Mouse (Mus musculus) forebrain, embryonic 14.5 days (tissue): ENCODE measurements around the gene Fam178b. TPM values are rescaled to one million over a fixed set of nuclear protein-coding genes. Genes with fewer than 3 reads are reported as not detected.

Experiments
- ATAC-seq: fragments of 200-750 bp; cut with Nextera tagmentation; 2 replicates; pipeline ENCODE4 v1.8.0; 2017; ENCODE audit warnings: mild to moderate bottlenecking, moderate library complexity
- DNase-seq: peaks from one replicate; pipeline ENCODE4 v3.0.0-alpha.2; 2015; ENCODE audit warnings: low spot score
- H3K27ac ChIP-seq: fragments of 300-500 bp; sonication (generic); 2 replicates; pipeline ENCODE4 v1.5.1; 2014; ENCODE audit warnings: low read depth, mild to moderate bottlenecking, control low read depth, low read length, moderate library complexity
- H3K27me3 ChIP-seq: fragments of 300-500 bp; sonication (generic); replicated peaks from 2 replicates; pipeline ENCODE4 v1.6.1; 2014; ENCODE audit warnings: low read length, control low read depth, mixed read lengths; ENCODE audit not compliant: control insufficient read depth, insufficient read depth
- H3K36me3 ChIP-seq: fragments of 300-500 bp; sonication (generic); 2 replicates; pipeline ENCODE4 v1.6.1; 2014; ENCODE audit warnings: low read length, control low read depth; ENCODE audit not compliant: control insufficient read depth, insufficient read depth
- H3K4me1 ChIP-seq: fragments of 300-500 bp; sonication (generic); 2 replicates; pipeline ENCODE4 v1.6.1; 2014; ENCODE audit warnings: antibody characterized with exemption, low read length, control low read depth; ENCODE audit not compliant: control insufficient read depth, insufficient read depth
- H3K4me2 ChIP-seq: fragments of 300-500 bp; sonication (generic); 2 replicates; pipeline ENCODE4 v1.6.1; 2014; ENCODE audit warnings: mild to moderate bottlenecking, control low read depth, low read length
- H3K4me3 ChIP-seq: fragments of 300-500 bp; sonication (generic); 2 replicates; pipeline ENCODE4 v1.5.1; 2014; ENCODE audit warnings: low read depth, low read length, control low read depth
- H3K9ac ChIP-seq: fragments of 300-500 bp; sonication (generic); 2 replicates; pipeline ENCODE4 v1.6.1; 2014; ENCODE audit warnings: mild to moderate bottlenecking, low read length, control low read depth, moderate library complexity
- H3K9me3 ChIP-seq: fragments of 300-500 bp; sonication (generic); replicated peaks from 2 replicates; pipeline ENCODE4 v1.6.1; 2016; ENCODE audit warnings: low read length, control low read depth, mixed read lengths; ENCODE audit not compliant: control insufficient read depth
- WGBS: fragments of 180-500 bp; shearing (Covaris S2); extraction: QIAGEN DNeasy Blood & Tissue Kit; methylation state at CpG from one replicate; pipeline ENCODE4 v1.1.7; 2014; 5-methylcytosine and 5-hydroxymethylcytosine counted together
- polyA plus RNA-seq: library from polyadenylated mRNA; unstranded; fragments of >200 nt; fragmentation: Nextera tagmentation; extraction: Ambion mirVana; gene quantifications from 2 replicates; pipeline ENCODE4 v1.2.1, GENCODE M21; 2014

Fam178b gene
- polyA plus RNA-seq, 1 experiment from 2014 or later = not detected

DNA sequence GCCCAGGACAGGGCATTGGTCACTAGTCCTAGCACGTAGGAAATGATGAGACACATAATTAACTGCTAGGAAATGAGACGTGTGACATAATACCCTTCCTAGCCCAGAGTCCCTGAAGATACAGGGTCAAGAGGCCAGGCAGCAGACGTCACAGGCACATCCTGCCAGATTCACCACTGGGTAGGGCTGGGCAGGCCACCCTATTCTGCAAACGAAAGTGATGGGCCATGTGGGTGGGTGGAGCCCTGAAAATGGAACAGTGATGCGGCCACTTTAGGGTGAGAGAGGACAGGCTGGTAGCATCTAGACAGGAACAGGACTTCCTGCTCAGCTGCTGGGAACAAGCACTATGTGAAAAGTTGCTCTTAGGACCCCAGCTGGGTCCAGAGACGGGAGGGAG, 111.4 kb downstream of the Fam178b start:
- no peak overlapping the region for H3K9ac ChIP-seq
- no peaks in the 10 kb centered on the region for H3K9me3 ChIP-seq
- H3K36me3 ChIP-seq = no peaks in the 10 kb centered on the region
- H3K4me2 ChIP-seq = no peak overlapping the region
- no peak overlapping the region for H3K4me3 ChIP-seq
- H3K27me3 ChIP-seq = no peaks in the 10 kb centered on the region
- H3K27ac ChIP-seq = no peak overlapping the region
- WGBS = 60% methylated on average over 6 of the region's 6 CpGs
- peaks cover 4% of the 10 kb centered on the region; the same call in 1 of the 2 replicates for H3K4me1 ChIP-seq
- no peak for ATAC-seq
- no peak for DNase-seq

DNA sequence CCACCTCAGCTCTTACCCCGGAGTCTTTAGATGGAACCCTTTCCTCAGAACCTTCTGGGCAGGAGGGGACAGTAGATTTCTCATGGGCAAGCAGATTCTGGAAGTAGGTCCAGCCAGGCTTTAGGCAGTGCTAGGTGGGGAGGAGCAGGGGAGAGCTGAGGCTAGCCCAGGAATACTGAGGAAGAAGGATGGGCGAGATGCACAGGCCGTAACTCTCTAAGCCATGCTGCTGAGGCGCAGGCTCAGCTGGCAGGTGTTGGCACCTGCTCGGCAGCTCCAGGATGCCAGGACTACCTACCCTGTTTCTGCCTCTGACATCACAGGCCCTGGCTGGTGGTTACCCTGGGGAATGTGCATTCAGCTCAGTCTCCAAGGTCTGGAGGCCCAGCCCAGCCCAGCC, 112.7 kb downstream of the Fam178b start:
- no peak overlapping the region for H3K4me3 ChIP-seq
- no peak overlapping the region for H3K4me2 ChIP-seq
- H3K27ac ChIP-seq = no peak overlapping the region
- H3K9me3 ChIP-seq = no peaks in the 10 kb centered on the region
- H3K36me3 ChIP-seq = no peaks in the 10 kb centered on the region
- H3K4me1 ChIP-seq = peaks cover 4% of the 10 kb centered on the region; the same call in 1 of the 2 replicates
- no peak for DNase-seq
- ATAC-seq = no peak
- no peak overlapping the region for H3K9ac ChIP-seq
- WGBS = 90% methylated on average over 5 of the region's 5 CpGs
- H3K27me3 ChIP-seq = no peaks in the 10 kb centered on the region

- H3K9me3 ChIP-seq = no peaks in the 10 kb centered on the region
- no peak for ATAC-seq
- H3K27me3 ChIP-seq = no peaks in the 10 kb centered on the region
- H3K4me1 ChIP-seq = peaks cover 4% of the 10 kb centered on the region; the same call in 1 of the 2 replicates
- H3K4me2 ChIP-seq = no peak overlapping the region
- no peak overlapping the region for H3K4me3 ChIP-seq
- 44% methylated on average over 7 of the region's 7 CpGs for WGBS
- DNase-seq = no peak
- no peak overlapping the region for H3K9ac ChIP-seq
- H3K36me3 ChIP-seq = no peaks in the 10 kb centered on the region
- H3K27ac ChIP-seq = no peak overlapping the region
These were observed 113.2 kb downstream of the Fam178b start for GRCm38 (mm10) chr1:36569694-36570276.

GRCm38 (mm10) chr1:36568776-36569175, 114.2 kb downstream of the Fam178b start:
- no peak for DNase-seq
- 77% methylated on average over 4 of the region's 4 CpGs for WGBS
- no peak overlapping the region for H3K4me2 ChIP-seq
- no peaks in the 10 kb centered on the region for H3K4me1 ChIP-seq
- ATAC-seq = no peak
- no peaks in the 10 kb centered on the region for H3K9me3 ChIP-seq
- no peak overlapping the region for H3K9ac ChIP-seq
- H3K27ac ChIP-seq = no peak overlapping the region
- no peaks in the 10 kb centered on the region for H3K27me3 ChIP-seq
- no peak overlapping the region for H3K4me3 ChIP-seq
- H3K36me3 ChIP-seq = no peaks in the 10 kb centered on the region

DNA sequence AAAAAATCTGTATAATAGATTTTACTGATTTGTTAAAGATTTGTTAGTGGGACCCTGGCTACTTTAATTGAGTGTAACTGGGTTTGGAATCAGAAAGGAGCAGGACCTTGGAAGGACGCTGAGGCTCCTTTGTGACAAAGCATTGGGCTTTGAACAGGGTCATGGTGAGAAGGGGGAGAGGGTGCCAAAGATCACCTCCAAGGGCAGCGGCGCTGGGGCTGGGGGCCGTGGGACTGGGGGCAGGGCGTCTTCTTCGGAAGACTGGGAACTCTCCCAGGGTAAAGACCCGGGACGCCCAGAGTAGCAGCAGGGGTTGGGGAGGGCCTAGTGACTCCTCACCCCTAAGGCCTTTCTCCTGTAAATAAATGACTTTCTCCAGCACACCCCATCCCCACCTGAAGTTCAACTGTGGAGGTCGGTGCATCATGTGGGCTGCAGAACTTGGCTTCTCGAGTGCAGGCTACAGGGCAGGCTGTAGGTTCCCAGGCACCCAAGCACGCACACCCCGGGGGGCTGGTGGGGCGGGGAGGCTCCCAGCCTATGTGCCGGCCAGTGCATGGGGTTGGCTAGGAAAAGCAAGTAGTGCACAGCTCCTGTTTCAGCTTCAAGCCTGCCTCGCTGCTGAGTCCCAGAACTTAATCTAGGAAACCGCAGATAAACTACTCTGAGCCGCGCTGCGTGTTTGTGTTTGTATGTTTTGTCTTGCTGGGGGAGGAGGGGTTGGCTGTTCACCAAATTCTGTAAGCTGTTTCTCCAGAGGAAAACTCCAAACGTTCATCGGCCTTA, 115.0 kb downstream of the Fam178b start:
- Histone ChIP-seq H3K9me3 (no peaks in the 10 kb centered on the region), H3K27me3 (no peaks in the 10 kb centered on the region), H3K4me1 (no peaks in the 10 kb centered on the region), H3K9ac (no peak overlapping the region), H3K4me3 (no peak overlapping the region), H3K36me3 (no peaks in the 10 kb centered on the region), H3K4me2 (no peak overlapping the region), H3K27ac (no peak overlapping the region)
- ATAC-seq = no peak
- 43% methylated on average over 21 of the region's 21 CpGs for WGBS
- no peak for DNase-seq

GRCm38 (mm10) chr1:36566425-36566824, 116.6 kb downstream of the Fam178b start:
- Histone ChIP-seq H3K27ac (no peak overlapping the region), H3K4me2 (no peak overlapping the region), H3K9me3 (no peaks in the 10 kb centered on the region), H3K36me3 (no peaks in the 10 kb centered on the region), H3K4me3 (no peak overlapping the region), H3K27me3 (no peaks in the 10 kb centered on the region), H3K4me1 (no peaks in the 10 kb centered on the region), H3K9ac (no peak overlapping the region)
- DNase-seq (no peak), ATAC-seq (no peak)
- 10% methylated on average over 2 of the region's 2 CpGs for WGBS

DNA sequence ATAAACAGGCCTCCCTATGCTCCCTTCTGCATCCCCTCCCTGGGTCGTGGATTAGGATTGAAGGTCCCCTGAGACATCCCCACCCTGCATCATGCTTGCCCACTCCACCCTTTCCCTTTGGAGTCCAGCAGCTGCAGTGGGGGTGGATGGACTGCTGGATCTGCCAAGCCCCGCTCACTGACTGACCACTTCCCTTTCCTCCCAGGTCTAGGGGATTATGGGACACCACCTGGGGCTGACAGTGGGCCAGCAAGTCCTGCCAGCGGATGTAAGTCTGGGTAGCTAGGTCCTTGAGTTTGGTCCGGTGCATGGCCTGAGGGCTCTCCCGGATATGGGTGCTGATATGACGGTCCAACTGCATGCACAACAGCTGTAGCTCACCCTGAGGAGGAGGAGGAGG, 118.9 kb downstream of the Fam178b start:
- Histone ChIP-seq H3K27ac (no peak overlapping the region), H3K4me1 (no peaks in the 10 kb centered on the region), H3K27me3 (no peaks in the 10 kb centered on the region), H3K9me3 (no peaks in the 10 kb centered on the region), H3K36me3 (no peaks in the 10 kb centered on the region), H3K4me2 (no peak overlapping the region), H3K9ac (no peak overlapping the region), H3K4me3 (no peak overlapping the region)
- ATAC-seq (no peak), DNase-seq (no peak)
- 76% methylated on average over 6 of the region's 6 CpGs for WGBS

GRCm38 (mm10) chr1:36563632-36564031, 119.4 kb downstream of the Fam178b start:
- no peak overlapping the region for H3K4me3 ChIP-seq
- H3K4me1 ChIP-seq = peaks cover 3% of the 10 kb centered on the region; the same call in 1 of the 2 replicates
- no peak overlapping the region for H3K9ac ChIP-seq
- H3K27ac ChIP-seq = no peak overlapping the region
- DNase-seq (no peak), ATAC-seq (no peak)
- H3K9me3 ChIP-seq = no peaks in the 10 kb centered on the region
- no peaks in the 10 kb centered on the region for H3K36me3 ChIP-seq
- 78% methylated on average over 4 of the region's 4 CpGs for WGBS
- H3K4me2 ChIP-seq = no peak overlapping the region
- no peaks in the 10 kb centered on the region for H3K27me3 ChIP-seq

DNA sequence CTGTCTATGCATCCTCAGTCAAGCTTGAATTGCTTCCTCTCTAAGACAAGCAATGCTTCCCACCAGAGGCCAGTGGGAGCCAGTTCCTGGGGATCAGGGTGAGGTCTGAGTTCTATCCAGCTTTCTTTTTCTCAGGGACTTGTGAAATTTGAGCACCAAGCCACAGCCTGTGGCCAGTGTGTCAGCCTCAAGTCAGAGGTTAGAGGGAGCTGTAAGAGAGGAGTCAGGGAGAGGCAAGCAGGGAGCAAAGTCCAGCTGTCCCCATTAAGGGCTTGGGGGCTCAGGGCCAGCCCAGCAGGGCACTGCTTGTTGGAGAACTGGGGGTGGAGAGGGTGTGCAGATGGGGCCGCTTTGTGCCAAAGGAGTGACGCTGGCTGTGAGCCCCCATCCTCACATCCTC, 119.8 kb downstream of the Fam178b start:
- no peaks in the 10 kb centered on the region for H3K27me3 ChIP-seq
- DNase-seq (no peak), ATAC-seq (no peak)
- H3K36me3 ChIP-seq = no peaks in the 10 kb centered on the region
- WGBS = 73% methylated on average over 2 of the region's 2 CpGs
- no peak overlapping the region for H3K9ac ChIP-seq
- no peak overlapping the region for H3K4me2 ChIP-seq
- peaks cover 6% of the 10 kb centered on the region; the same call in 1 of the 2 replicates for H3K4me1 ChIP-seq
- no peak overlapping the region for H3K27ac ChIP-seq
- H3K9me3 ChIP-seq = no peaks in the 10 kb centered on the region
- no peak overlapping the region for H3K4me3 ChIP-seq
